Mouse (Mus musculus) midbrain, postnatal 0 days (tissue): ENCODE data around the gene Ostm1. TPM values are rescaled to one million over a fixed set of nuclear protein-coding genes. Genes with fewer than 3 reads are reported as not detected.

Source experiments
- ATAC-seq: fragments of 200-750 bp; cut with Nextera tagmentation; 2 replicates; pipeline ENCODE4 v1.8.0; 2017; ENCODE audit warnings: moderate number of reproducible peaks, mild to moderate bottlenecking, moderate TSS enrichment, moderate library complexity; ENCODE audit not compliant: low FRiP score
- DNase-seq: peaks from one replicate; pipeline ENCODE4 v3.0.0-alpha.2; 2015; ENCODE audit warnings: low spot score
- H3K27ac ChIP-seq: fragments of 300-500 bp; sonication (generic); 2 replicates; pipeline ENCODE4 v1.5.1; 2014; ENCODE audit warnings: low read depth, mild to moderate bottlenecking, low read length, mixed read lengths
- H3K27me3 ChIP-seq: fragments of 300-500 bp; sonication (generic); 2 replicates; pipeline ENCODE4 v1.6.1; 2014; ENCODE audit warnings: low read length, control low read depth, mixed read lengths; ENCODE audit not compliant: insufficient read depth
- H3K36me3 ChIP-seq: fragments of 300-500 bp; sonication (generic); 2 replicates; pipeline ENCODE4 v1.6.1; 2014; ENCODE audit warnings: low read length, control low read depth, mixed read lengths; ENCODE audit not compliant: insufficient read depth
- H3K4me1 ChIP-seq: fragments of 300-500 bp; sonication (generic); 2 replicates; pipeline ENCODE4 v1.6.1; 2014; ENCODE audit warnings: mild to moderate bottlenecking, control low read depth, antibody characterized with exemption, low read length, mixed read lengths; ENCODE audit not compliant: insufficient read depth
- H3K4me2 ChIP-seq: fragments of 300-500 bp; sonication (generic); 2 replicates; pipeline ENCODE4 v1.6.1; 2014; ENCODE audit warnings: low read depth, mild to moderate bottlenecking, low read length, mixed read lengths; ENCODE audit not compliant: poor library complexity, severe bottlenecking
- H3K4me3 ChIP-seq: fragments of 300-500 bp; sonication (generic); 2 replicates; pipeline ENCODE4 v1.5.1; 2014; ENCODE audit warnings: low read depth, mild to moderate bottlenecking, low read length, moderate library complexity
- H3K9ac ChIP-seq: fragments of 300-500 bp; sonication (generic); replicated peaks from 2 replicates; pipeline ENCODE4 v1.6.1; 2014; ENCODE audit warnings: mild to moderate bottlenecking, low read length, moderate library complexity, mixed read lengths; ENCODE audit not compliant: poor library complexity, severe bottlenecking
- H3K9me3 ChIP-seq: fragments of 300-500 bp; sonication (generic); 2 replicates; pipeline ENCODE4 v1.6.1; 2016; ENCODE audit warnings: low read length, control low read depth
- CTCF ChIP-seq: IDR thresholded peaks from 2 replicates; pipeline ENCODE4 v1.5.1; 2016; ENCODE audit warnings: antibody characterized with exemption, mild to moderate bottlenecking
- WGBS: fragments of 180-500 bp; shearing (Covaris S2); extraction: QIAGEN DNeasy Blood & Tissue Kit; methylation state at CpG from one replicate; pipeline ENCODE4 v1.1.7; 2014; 5-methylcytosine and 5-hydroxymethylcytosine counted together
- polyA plus RNA-seq: library from polyadenylated mRNA; unstranded; fragments of >200 nt; fragmentation: Nextera tagmentation; extraction: Ambion mirVana; gene quantifications from 2 replicates; pipeline ENCODE4 v1.2.1, GENCODE M21; 2015
- total RNA-seq: library from RNA; depleted of rRNA; stranded (reverse); fragments of >200 nt; gene quantifications from 2 replicates; pipeline ENCODE4 v1.2.3, GENCODE M21; 2014

Ostm1 gene
- total and polyA plus RNA-seq, 2 experiments from 2014 or later = 40.0 to 46.6 TPM

DNA sequence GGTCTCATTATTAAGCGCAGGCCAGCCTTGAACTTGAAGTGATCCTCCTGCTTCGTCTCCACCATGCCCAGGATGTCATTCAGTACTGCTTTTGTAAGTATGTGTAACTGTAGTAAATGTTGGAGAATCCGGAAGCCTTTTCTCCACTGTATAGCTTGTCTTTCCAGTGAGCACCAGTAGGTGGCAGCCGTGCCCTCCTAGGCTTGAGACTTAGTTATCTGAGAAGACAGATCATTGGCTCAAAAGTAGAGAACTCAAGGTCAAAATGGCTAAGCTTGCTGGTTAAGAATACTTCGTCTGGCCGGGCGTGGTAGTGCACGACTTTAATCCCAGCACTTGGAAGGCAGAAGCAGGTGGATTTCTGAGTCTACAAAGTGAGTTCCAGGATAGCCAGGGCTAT lies 113.4 kb downstream of the Ostm1 start:
- TF ChIP-seq CTCF = peak; percentile 83
- no peak for ATAC-seq

DNA sequence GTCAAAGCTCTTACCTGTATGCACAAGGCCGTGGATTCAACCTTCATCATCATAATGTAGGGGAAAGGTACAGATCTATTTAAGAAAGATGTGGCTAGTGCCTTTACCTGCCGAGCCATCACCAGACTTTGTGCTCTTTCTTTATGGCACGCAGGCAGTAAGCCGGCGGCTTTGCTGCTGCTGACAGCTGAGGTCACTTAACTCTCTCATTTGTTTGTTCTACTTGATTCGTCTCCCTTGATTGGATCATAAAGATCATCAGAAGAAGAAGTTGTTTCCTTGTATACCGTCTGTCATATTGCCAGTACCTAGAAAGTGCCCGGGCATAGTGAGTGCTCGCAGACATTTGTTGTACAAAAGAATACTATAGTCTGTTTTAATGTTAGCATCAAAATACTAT lies 114.8 kb downstream of the Ostm1 start:
- Histone ChIP-seq H3K4me2 (no peak overlapping the region), H3K9ac (no peak overlapping the region), H3K4me3 (no peak overlapping the region), H3K36me3 (0 out of 2 replicates have a peak, but pooled peaks cover 2% of the 10 kb centered on the region), H3K27me3 (no peaks in the 10 kb centered on the region), H3K27ac (no peak overlapping the region), H3K4me1 (no peaks in the 10 kb centered on the region), H3K9me3 (no peaks in the 10 kb centered on the region)
- 94% methylated on average over 9 of the region's 9 CpGs for WGBS
- DNase-seq (no peak), ATAC-seq (no peak)
- no peak for TF ChIP-seq CTCF

More for the DNA sequence above, 113.4 kb downstream of the Ostm1 start:
- DNase-seq = peak; percentile 65
- no peak overlapping the region for H3K4me2 ChIP-seq
- no peaks in the 10 kb centered on the region for H3K27me3 ChIP-seq
- H3K4me1 ChIP-seq = no peaks in the 10 kb centered on the region
- no peak overlapping the region for H3K4me3 ChIP-seq
- no peaks in the 10 kb centered on the region for H3K9me3 ChIP-seq
- WGBS = 32% methylated on average over 8 of the region's 8 CpGs
- H3K36me3 ChIP-seq = no peaks in the 10 kb centered on the region
- no peak overlapping the region for H3K9ac ChIP-seq
- H3K27ac ChIP-seq = no peak overlapping the region

DNA sequence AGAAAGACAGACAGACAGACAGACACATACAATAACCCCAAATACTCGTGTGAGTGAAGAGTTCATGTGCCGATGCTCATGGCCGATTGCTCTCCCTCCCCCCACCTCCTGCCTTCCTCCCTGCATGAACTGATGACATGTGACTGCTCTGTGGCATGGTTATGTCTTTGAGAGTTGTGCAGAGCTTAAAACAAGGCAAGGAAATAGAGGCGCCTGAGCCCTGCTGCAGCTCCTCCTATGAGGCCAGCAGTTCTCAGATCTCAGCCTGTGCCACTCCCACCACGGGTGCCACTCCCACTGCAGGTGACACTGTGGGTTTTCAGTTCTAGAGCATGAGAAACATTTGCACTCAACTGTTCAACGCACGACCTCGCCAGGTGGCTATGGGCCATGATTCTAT lies 115.4 kb downstream of the Ostm1 start:
- no peak for DNase-seq
- Histone ChIP-seq H3K27ac (no peak overlapping the region), H3K4me1 (no peaks in the 10 kb centered on the region), H3K36me3 (0 out of 2 replicates have a peak, but pooled peaks cover 2% of the 10 kb centered on the region), H3K4me2 (no peak overlapping the region), H3K27me3 (no peaks in the 10 kb centered on the region), H3K4me3 (no peak overlapping the region), H3K9ac (no peak overlapping the region), H3K9me3 (no peaks in the 10 kb centered on the region)
- TF ChIP-seq CTCF = no peak
- 92% methylated on average over 8 of the region's 8 CpGs for WGBS
- ATAC-seq = no peak

DNA sequence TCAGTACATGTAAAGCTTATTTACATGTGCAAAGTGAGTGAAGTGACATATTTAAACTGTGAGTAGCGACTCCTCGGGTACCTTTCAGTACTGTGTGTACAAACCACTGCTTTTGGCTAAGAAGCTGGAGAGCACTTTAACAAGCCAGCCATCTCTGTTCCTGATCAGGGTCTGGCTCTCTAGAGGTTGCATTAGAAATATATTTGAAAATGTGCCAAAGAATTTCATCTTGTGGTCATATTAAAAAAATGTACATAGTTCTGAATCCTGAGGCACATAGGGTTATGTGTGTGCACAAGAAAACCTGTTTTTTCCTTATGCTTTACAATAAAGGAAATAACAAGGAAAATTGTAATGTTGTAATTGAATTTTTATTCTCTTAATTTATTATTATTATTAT lies 118.5 kb downstream of the Ostm1 start:
- whole genome bisulfite sequencing = 95% methylated on average over 2 of the region's 2 CpGs
- TF ChIP-seq CTCF = no peak
- no peak for ATAC-seq

DNA sequence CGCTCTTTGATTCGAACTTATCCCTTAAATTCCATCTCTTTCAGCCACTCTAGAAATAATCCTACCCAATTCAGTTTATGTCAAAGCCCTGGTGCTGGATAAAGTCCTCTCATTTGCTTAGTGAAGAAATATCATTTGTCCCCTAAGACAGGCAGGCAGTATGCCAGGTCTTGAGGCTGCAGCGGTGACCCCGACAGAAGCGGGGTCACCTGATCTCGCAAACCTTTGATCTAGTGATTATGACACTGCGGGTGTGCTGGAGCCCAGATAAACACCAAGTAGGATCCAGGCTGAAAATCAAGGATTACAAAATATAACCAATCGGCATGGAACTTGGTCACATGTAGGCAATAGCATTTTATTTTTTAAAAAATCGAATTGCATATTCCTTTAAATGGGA lies 131.1 kb downstream of the Ostm1 start:
- H3K4me1 ChIP-seq = no peaks in the 10 kb centered on the region
- DNase-seq (no peak), ATAC-seq (no peak)
- no peak overlapping the region for H3K9ac ChIP-seq
- H3K4me2 ChIP-seq = peak overlapping the region; percentile 39; the same call in 1 of the 2 replicates
- no peaks in the 10 kb centered on the region for H3K9me3 ChIP-seq
- no peak overlapping the region for H3K4me3 ChIP-seq
- H3K36me3 ChIP-seq = no peaks in the 10 kb centered on the region
- H3K27me3 ChIP-seq = no peaks in the 10 kb centered on the region
- WGBS = 13% methylated on average over 9 of the region's 9 CpGs
- no peak for TF ChIP-seq CTCF
- H3K27ac ChIP-seq = no peak overlapping the region

More for the DNA sequence above, 118.5 kb downstream of the Ostm1 start:
- no peak for DNase-seq
- H3K4me2 ChIP-seq = no peak overlapping the region
- no peak overlapping the region for H3K27ac ChIP-seq
- no peaks in the 10 kb centered on the region for H3K27me3 ChIP-seq
- H3K9me3 ChIP-seq = no peaks in the 10 kb centered on the region
- no peak overlapping the region for H3K4me3 ChIP-seq
- no peak overlapping the region for H3K9ac ChIP-seq
- H3K36me3 ChIP-seq = 0 out of 2 replicates have a peak, but pooled peaks cover 2% of the 10 kb centered on the region
- no peaks in the 10 kb centered on the region for H3K4me1 ChIP-seq

DNA sequence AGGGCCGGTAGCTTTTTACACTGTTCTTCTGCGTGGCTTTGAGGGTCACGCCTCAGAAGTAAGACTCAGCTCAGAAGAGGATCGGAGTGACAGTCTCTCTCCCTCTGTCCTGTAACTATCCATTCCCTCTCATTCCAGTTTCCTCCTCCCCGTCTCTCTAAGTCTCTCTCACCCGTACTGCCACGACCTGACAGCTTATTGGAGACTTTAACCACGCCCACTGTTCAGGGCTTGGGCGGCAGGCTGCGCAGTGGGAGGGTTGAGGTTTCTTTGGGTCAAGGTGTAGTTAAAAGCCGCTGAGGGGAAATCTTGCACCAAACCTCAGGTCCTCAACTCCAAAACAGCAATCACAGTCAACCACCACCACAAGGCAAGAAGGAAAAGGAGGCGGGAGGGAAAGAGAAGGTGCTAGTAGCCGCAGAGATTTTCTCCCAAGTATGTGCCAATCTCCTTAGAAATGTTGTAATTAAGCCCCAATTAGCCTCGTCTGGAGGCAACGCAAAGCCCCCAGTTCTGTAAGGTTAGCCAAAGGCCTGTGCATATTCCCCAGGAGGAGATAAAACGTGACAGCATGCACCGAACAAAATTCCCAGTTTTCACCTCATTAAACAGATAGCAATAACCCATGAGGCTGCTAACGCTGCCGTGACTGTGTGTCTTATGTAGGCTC lies 131.9 kb downstream of the Ostm1 start:
- no peak overlapping the region for H3K9ac ChIP-seq
- DNase-seq (no peak), ATAC-seq (no peak)
- H3K4me3 ChIP-seq = no peak overlapping the region
- no peaks in the 10 kb centered on the region for H3K36me3 ChIP-seq
- no peak overlapping the region for H3K27ac ChIP-seq
- H3K27me3 ChIP-seq = no peaks in the 10 kb centered on the region
- no peak for TF ChIP-seq CTCF
- H3K9me3 ChIP-seq = no peaks in the 10 kb centered on the region
- H3K4me2 ChIP-seq = peak overlapping the region; percentile 39
- no peaks in the 10 kb centered on the region for H3K4me1 ChIP-seq
- WGBS = 17% methylated on average over 19 of the region's 19 CpGs
